Mouse (Mus musculus) embryonic facial prominence, embryonic 11.5 days (tissue): ENCODE results near the gene Uqcc2. TPM values are rescaled to one million over a fixed set of nuclear protein-coding genes. Genes with fewer than 3 reads are reported as not detected.
A peak's percentile ranks its signal among the peaks of the same experiment; 100 is the strongest.

ENCODE experiments used
- ATAC-seq: fragments of 200-750 bp; cut with Nextera tagmentation; replicated peaks from 2 replicates; pipeline ENCODE4 v1.8.0; 2017; ENCODE audit warnings: low read depth; ENCODE audit not compliant: insufficient number of reproducible peaks, low FRiP score, low TSS enrichment
- DNase-seq: peaks from one replicate; pipeline ENCODE4 v3.0.0-alpha.2; 2015; ENCODE audit warnings: low spot score
- H3K27ac ChIP-seq: fragments of 300-500 bp; sonication (generic); replicated peaks from 2 replicates; pipeline ENCODE4 v1.5.1; 2014; ENCODE audit warnings: mild to moderate bottlenecking, low read depth, low read length, control low read depth
- H3K27me3 ChIP-seq: fragments of 300-500 bp; sonication (generic); 2 replicates; pipeline ENCODE4 v1.6.1; 2014; ENCODE audit warnings: mild to moderate bottlenecking, low read length, moderate library complexity, mixed read lengths; ENCODE audit not compliant: control insufficient read depth, insufficient read depth
- H3K36me3 ChIP-seq: fragments of 300-500 bp; sonication (generic); replicated peaks from 2 replicates; pipeline ENCODE4 v1.6.1; 2014; ENCODE audit warnings: low read depth, mild to moderate bottlenecking, low read length, moderate library complexity, mixed read lengths; ENCODE audit not compliant: control insufficient read depth, insufficient read depth
- H3K4me1 ChIP-seq: fragments of 300-500 bp; sonication (generic); 2 replicates; pipeline ENCODE4 v1.6.1; 2014; ENCODE audit warnings: low read length, mixed read lengths; ENCODE audit not compliant: control insufficient read depth, insufficient read depth
- H3K4me2 ChIP-seq: fragments of 300-500 bp; sonication (generic); 2 replicates; pipeline ENCODE4 v1.6.1; 2014; ENCODE audit warnings: low read depth, mild to moderate bottlenecking, control low read depth, low read length, moderate library complexity
- H3K4me3 ChIP-seq: fragments of 300-500 bp; sonication (generic); 2 replicates; pipeline ENCODE4 v1.5.1; 2014; ENCODE audit warnings: low read depth, low read length, control low read depth
- H3K9ac ChIP-seq: fragments of 300-500 bp; sonication (generic); replicated peaks from 2 replicates; pipeline ENCODE4 v1.6.1; 2014; ENCODE audit warnings: mild to moderate bottlenecking, control low read depth, low read length
- H3K9me3 ChIP-seq: fragments of 300-500 bp; sonication (generic); replicated peaks from 2 replicates; pipeline ENCODE4 v1.6.1; 2016; ENCODE audit warnings: mild to moderate bottlenecking, low read length, inconsistent platforms, mixed read lengths; ENCODE audit not compliant: control insufficient read depth
- WGBS: fragments of 180-500 bp; shearing (Covaris S2); extraction: QIAGEN DNeasy Blood & Tissue Kit; methylation state at CpG from one replicate; pipeline ENCODE4 v1.1.7; 2014; 5-methylcytosine and 5-hydroxymethylcytosine counted together
- polyA plus RNA-seq: library from polyadenylated mRNA; unstranded; fragments of >200 nt; fragmentation: Nextera tagmentation; extraction: Ambion mirVana; gene quantifications from 2 replicates; pipeline ENCODE4 v1.2.1, GENCODE M21; 2014

Gene Uqcc2
- polyA plus RNA-seq, 1 experiment from 2014 or later = 339 TPM

DNA sequence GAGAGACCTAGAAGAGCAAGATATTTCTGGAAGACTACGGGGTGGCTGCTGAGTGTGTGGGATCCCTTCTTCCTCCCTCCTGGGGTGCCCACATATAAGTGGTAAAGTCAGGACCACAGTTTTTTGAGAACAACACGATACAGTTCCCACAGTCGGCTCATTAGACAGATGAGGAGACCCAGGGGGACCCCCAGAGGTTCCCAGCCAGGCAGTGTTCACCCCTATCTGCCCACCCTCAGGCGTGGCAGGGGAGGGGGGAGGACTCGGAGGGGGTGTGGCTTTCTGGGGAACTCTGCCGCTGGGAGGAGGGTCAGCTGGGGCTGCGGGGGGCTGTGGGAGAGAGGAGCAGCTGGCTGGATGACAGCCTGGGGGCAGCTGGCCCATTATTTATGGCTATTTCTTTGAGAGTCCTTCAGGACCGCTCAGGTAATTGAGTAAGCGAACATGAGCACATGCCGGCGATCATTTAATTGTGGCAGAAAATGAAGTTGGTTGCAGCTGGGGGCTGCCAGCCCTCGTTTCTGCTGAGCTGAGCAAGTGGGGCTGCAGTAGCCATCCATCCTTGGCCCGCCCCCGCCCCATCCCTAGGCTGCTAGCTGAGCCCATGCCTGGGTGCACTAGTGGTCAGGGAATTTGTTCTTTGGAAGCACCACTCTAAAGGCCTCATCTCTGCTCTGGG, 41.6 kb upstream of the Uqcc2 start:
- Histone ChIP-seq H3K4me1 (no peaks in the 10 kb centered on the region; the same call in 1 of the 2 replicates), H3K27ac (no peak overlapping the region), H3K27me3 (no peaks in the 10 kb centered on the region), H3K4me2 (no peak overlapping the region; the same call in 1 of the 2 replicates), H3K4me3 (no peak overlapping the region), H3K36me3 (no peaks in the 10 kb centered on the region), H3K9me3 (no peaks in the 10 kb centered on the region), H3K9ac (peak overlapping the region; percentile 38; the same call in 1 of the 2 replicates)
- WGBS = 29% methylated on average over 14 of the region's 14 CpGs
- peak; percentile 69 for ATAC-seq
- peak; percentile 51 for DNase-seq

DNA sequence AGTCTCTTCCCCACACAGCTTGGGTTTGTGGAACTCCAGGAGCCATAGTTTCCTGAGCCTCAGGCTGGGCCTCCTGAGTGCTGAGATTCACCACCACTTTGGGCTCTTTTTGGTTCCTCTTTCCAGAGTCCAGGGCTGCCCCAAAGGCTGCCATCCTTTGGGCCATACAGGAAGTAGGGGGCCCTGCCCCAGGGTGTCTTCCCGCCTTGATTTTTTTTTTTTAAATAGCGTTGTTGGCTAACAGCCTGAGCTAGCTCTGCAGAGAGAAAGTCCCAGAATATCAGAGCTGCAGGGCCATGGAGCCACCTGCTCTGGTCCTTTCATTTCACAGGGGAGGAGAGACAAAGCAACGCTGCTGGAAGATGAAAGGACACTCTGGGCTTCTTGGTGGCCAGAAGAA, 40.0 kb upstream of the Uqcc2 start:
- H3K9ac ChIP-seq = no peak overlapping the region
- H3K36me3 ChIP-seq = no peaks in the 10 kb centered on the region
- H3K4me3 ChIP-seq = no peak overlapping the region
- H3K4me1 ChIP-seq = no peaks in the 10 kb centered on the region; the same call in 1 of the 2 replicates
- DNase-seq (no peak), ATAC-seq (no peak)
- no peaks in the 10 kb centered on the region for H3K27me3 ChIP-seq
- no peaks in the 10 kb centered on the region for H3K9me3 ChIP-seq
- WGBS = 80% methylated on average over 3 of the region's 3 CpGs
- H3K27ac ChIP-seq = no peak overlapping the region
- no peak overlapping the region for H3K4me2 ChIP-seq

DNA sequence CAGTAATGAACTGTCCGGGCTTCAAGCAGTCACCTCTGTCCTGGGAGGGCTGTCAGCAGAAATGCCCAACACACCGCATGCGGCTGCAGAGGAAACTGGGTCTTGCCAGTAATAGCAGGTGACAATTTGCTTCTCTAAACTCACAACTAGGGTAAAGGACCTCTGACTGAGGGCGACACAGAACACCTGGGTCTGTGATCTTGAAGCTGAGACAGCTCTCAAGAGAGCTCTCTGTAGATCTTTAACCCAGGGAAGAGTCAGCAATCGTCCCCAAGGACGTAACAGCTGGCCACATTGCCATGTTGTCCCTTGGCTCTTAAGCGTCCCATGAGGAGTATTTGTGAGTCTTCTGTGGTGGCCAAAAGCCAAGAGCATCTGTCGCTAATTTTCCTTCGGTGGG, 38.7 kb upstream of the Uqcc2 start:
- H3K9me3 ChIP-seq = no peaks in the 10 kb centered on the region
- no peak overlapping the region for H3K4me2 ChIP-seq
- H3K4me3 ChIP-seq = no peak overlapping the region
- DNase-seq (no peak), ATAC-seq (no peak)
- H3K36me3 ChIP-seq = no peaks in the 10 kb centered on the region
- no peaks in the 10 kb centered on the region for H3K27me3 ChIP-seq
- WGBS = 82% methylated on average over 9 of the region's 9 CpGs
- no peak overlapping the region for H3K9ac ChIP-seq
- no peaks in the 10 kb centered on the region; the same call in 1 of the 2 replicates for H3K4me1 ChIP-seq
- H3K27ac ChIP-seq = no peak overlapping the region

DNA sequence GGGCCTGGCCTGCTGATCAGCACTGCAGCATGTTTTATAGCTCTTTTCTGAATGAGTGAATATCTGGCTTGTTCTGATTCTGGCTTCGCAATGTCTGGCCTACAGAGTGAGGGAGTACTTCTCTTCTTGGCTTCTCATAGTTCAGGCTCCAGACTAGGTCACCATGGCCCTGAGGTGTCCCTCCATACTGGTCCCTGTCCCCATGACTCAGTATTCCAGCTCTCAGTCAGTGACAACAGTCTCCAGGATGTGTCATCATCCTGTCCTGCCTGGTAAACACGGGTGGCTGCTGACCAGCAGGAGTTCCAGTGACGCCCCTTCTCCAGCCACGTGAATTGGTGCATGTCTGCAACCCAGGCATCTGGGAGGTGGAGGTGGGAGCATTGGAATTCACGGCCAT, 37.4 kb upstream of the Uqcc2 start:
- Histone ChIP-seq H3K9ac (no peak overlapping the region), H3K9me3 (no peaks in the 10 kb centered on the region), H3K27me3 (no peaks in the 10 kb centered on the region), H3K36me3 (no peaks in the 10 kb centered on the region), H3K4me1 (no peaks in the 10 kb centered on the region; the same call in 1 of the 2 replicates), H3K4me3 (no peak overlapping the region), H3K4me2 (no peak overlapping the region), H3K27ac (no peak overlapping the region)
- DNase-seq (no peak), ATAC-seq (no peak)
- 84% methylated on average over 5 of the region's 5 CpGs for WGBS

DNA sequence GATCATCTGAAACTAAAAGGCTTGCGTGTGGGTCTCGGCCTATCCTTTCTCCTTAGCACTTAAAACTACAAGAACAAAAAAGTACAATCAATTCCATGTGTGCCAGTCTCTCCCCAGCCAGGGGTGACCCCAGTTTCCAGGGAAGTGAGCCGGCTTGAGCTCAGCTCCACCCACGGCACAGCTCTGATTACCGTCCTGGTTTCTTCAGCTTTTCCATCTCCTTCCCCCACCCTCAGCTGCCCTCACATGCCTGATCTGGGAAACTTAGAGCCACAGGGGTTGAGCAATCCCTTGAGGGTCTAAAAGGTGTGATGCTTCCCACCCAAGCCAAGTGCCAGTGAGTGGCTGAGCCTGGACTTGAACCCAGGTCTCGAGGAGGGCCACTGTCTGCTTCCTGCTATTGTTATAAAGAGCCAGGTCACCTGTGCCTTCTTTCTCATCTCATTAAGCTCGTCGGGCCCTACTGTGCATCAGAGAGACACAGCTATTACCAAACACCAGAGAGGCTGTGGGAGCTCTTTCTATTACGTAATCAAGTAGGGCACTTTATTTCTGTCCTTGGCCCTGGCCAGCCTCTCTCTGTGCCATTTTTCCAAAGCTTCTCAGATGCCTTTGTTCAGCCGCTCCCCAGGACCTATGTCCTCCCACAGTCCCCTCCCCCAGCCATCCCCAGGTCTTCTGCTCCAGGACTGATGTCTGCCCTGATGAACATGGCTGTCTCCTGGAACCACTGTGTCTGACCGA, 36.4 kb upstream of the Uqcc2 start:
- WGBS = 54% methylated on average over 11 of the region's 11 CpGs
- H3K27ac ChIP-seq = peak overlapping the region; percentile 79
- H3K4me2 ChIP-seq = no peak overlapping the region
- no peak overlapping the region for H3K4me3 ChIP-seq
- no peaks in the 10 kb centered on the region; the same call in 1 of the 2 replicates for H3K4me1 ChIP-seq
- H3K36me3 ChIP-seq = no peaks in the 10 kb centered on the region
- ATAC-seq = peak; percentile 70
- H3K27me3 ChIP-seq = no peaks in the 10 kb centered on the region
- 0 out of 2 replicates have a peak overlapping the region, but pooled peaks have one; percentile 5 for H3K9ac ChIP-seq
- H3K9me3 ChIP-seq = no peaks in the 10 kb centered on the region
- peak; percentile 83 for DNase-seq

DNA sequence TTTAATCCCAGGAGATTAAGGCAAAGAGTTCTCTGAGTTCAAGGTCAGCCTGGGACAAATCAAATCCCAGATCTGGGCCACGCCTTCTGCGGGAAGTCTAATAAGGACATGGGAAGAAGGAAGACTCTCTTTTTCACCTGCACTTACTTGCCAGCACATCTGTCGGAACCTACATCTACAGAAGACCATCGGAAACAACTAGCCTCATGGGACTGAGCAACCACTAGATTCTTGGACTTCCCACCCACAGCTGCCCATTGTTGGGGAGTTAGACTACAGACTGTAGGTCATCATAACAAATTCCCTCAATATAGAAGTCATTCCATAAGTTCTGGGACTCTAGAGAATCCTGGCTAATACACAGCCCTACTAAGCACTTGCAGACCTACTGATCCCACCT, 34.9 kb upstream of the Uqcc2 start:
- WGBS = 90% methylated on average over 4 of the region's 4 CpGs
- no peak overlapping the region for H3K4me2 ChIP-seq
- no peaks in the 10 kb centered on the region for H3K36me3 ChIP-seq
- H3K4me3 ChIP-seq = no peak overlapping the region
- no peaks in the 10 kb centered on the region for H3K27me3 ChIP-seq
- no peak overlapping the region for H3K9ac ChIP-seq
- no peaks in the 10 kb centered on the region for H3K9me3 ChIP-seq
- DNase-seq (no peak), ATAC-seq (no peak)
- no peaks in the 10 kb centered on the region; the same call in 1 of the 2 replicates for H3K4me1 ChIP-seq
- no peak overlapping the region for H3K27ac ChIP-seq

DNA sequence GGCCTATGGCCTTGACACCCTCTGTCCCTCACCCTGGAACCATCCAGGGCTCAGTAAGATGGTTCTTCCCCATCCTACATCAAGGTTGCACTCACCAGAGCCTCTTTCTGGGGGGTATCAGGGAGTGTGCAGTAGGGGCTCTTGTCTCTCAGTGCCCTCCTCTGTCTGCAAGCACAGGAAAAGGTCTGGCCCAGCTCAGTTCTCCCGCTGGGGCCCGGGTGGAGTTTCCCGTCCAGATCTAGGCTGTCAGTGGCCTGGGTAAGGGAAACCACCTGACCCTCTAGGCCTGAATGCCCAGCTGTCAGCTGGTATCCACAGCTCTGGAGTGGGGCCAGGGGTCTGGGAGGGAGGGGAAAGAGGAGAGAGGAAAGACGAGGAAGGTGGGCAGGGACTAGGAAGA, 33.8 kb upstream of the Uqcc2 start, which contains the start of gene Ip6k3:
Gene Ip6k3 (minus strand): TSS at position 251 of the 400 bp plus-strand sequence.
- ATAC-seq = no peak
- Histone ChIP-seq H3K4me1 (no peaks in the 10 kb centered on the region; the same call in 1 of the 2 replicates), H3K9me3 (no peaks in the 10 kb centered on the region), H3K36me3 (no peaks in the 10 kb centered on the region), H3K9ac (no peak within 1 kb of the TSS), H3K27me3 (no peaks in the 10 kb centered on the region), H3K27ac (no peak within 1 kb of the TSS), H3K4me3 (no peak within 1 kb of the TSS), H3K4me2 (no peak within 1 kb of the TSS)
- WGBS = 56% methylated on average over 4 of the region's 4 CpGs
- no peak for DNase-seq

DNA sequence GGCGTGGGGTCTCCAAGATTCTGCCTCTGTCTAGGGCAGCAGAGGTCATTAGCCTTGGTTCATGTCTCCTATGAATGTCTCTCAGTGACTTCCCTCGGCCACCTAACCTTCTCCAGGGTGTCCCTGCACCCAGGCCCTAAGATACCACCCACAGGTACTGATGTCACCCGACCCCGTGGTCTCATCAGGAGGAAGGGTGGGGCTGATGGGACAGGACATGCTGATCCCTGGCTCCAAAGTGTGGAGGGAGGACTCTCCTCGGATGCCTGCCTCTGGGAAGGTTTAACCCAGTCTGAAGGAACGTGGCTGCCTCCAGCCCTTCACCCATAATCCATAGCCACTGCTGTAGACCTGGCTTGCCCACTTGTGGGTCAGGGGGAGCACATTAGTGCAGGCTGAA, 33.2 kb upstream of the Uqcc2 start:
- Histone ChIP-seq H3K9me3 (no peaks in the 10 kb centered on the region), H3K4me1 (no peaks in the 10 kb centered on the region; the same call in 1 of the 2 replicates), H3K36me3 (no peaks in the 10 kb centered on the region), H3K27me3 (no peaks in the 10 kb centered on the region), H3K9ac (no peak overlapping the region), H3K4me2 (no peak overlapping the region), H3K27ac (no peak overlapping the region), H3K4me3 (no peak overlapping the region)
- WGBS = 83% methylated on average over 6 of the region's 6 CpGs
- no peak for DNase-seq
- no peak for ATAC-seq
